Mouse (Mus musculus) C3H10T1/2 (cell line): Measurements from ENCODE around the gene Sh3yl1. TPM values are rescaled to one million over a fixed set of nuclear protein-coding genes. Genes with fewer than 3 reads are reported as not detected.

Experiments
- polyA plus RNA-seq, 2 experiments: library from polyadenylated mRNA; unstranded; fragments of >200 nt; fragmentation: generic; extraction: Trizol; gene quantifications; one replicate each; pipeline ENCODE4 v1.2.1; 2012; ENCODE audit warnings: missing spikeins in 2 of 2

Sh3yl1 gene
- 1 to 10 TPM in 1 of 2 experiments, under 1 TPM in 1; 0.29 to 1.7 TPM for polyA plus RNA-seq

GRCm38 (mm10) chr12:30911261-30912047 is at the start of gene Sh3yl1, which contains the start of gene Acp1:
Gene Sh3yl1 (plus strand): TSS chr12:30911668.
Gene Acp1 (minus strand): TSS chr12:30911589.

GRCm38 (mm10) chr12:30883986-30884621 is 27.4 kb upstream of the Sh3yl1 start, which contains the start of gene Alkal2:
Gene Alkal2 (plus strand): TSS chr12:30884322.

Other genes starting within 250 kb of the Sh3yl1 start
- gene Alkal2, start 27.3 kb upstream of the Sh3yl1 start, polyA plus RNA-seq: not detected
- gene Acp1, start 79 bp upstream of the Sh3yl1 start, polyA plus RNA-seq: 10 to 100 TPM in 1 of 2 experiments, 1 to 10 TPM in 1; 3.8 to 27.5 TPM
- under 1 TPM; 0.11 to 0.68 TPM for gene Fam110c, start 162.2 kb downstream of the Sh3yl1 start, polyA plus RNA-seq